Mouse (Mus musculus): ENCODE measurements around the gene Slc39a1. TPM values are rescaled to one million over a fixed set of nuclear protein-coding genes. Genes with fewer than 3 reads are reported as not detected.
"Not testable (repeated sequence)": the region's sequence is repeated elsewhere in the genome, so short reads cannot be mapped to it uniquely, and the experiment has no call there.

Gene Slc39a1
- polyA plus RNA-seq, 1 experiment from 2014 or later = 46.6 TPM

GRCm38 (mm10) chr3:90278211-90278610 lies 30.2 kb downstream of the Slc39a1 start:
- Histone ChIP-seq H3K27me3 (ENCODE audit: control insufficient read depth, insufficient read depth, low read length) (no peaks in the 10 kb centered on the region), H3K4me2 (ENCODE audit: low read length) (no peak overlapping the region), H3K4me1 (ENCODE audit: control insufficient read depth, insufficient read depth, low read length) (no peaks in the 10 kb centered on the region), H3K36me3 (ENCODE audit: control insufficient read depth, insufficient read depth, low read length) (peaks cover 71% of the 10 kb centered on the region), H3K4me3 (replicated peaks; ENCODE audit: low read depth, low read length) (no peak overlapping the region), H3K27ac (replicated peaks; ENCODE audit: low read depth, low read length) (no peak overlapping the region), H3K9ac (replicated peaks; ENCODE audit: low read length) (no peak overlapping the region), H3K9me3 (ENCODE audit: control insufficient read depth, low read length) (no peaks in the 10 kb centered on the region)
- DNase-seq (no peak), ATAC-seq (ENCODE audit: low FRiP score, low TSS enrichment) (no peak)
- WGBS = 91% methylated on average over 10 of the region's 10 CpGs

GRCm38 (mm10) chr3:90279216-90279615 lies 31.2 kb downstream of the Slc39a1 start:
- Histone ChIP-seq H3K27ac (replicated peaks; ENCODE audit: low read depth, low read length) (no peak overlapping the region), H3K4me1 (ENCODE audit: control insufficient read depth, insufficient read depth, low read length) (no peaks in the 10 kb centered on the region), H3K4me2 (ENCODE audit: low read length) (no peak overlapping the region), H3K36me3 (ENCODE audit: control insufficient read depth, insufficient read depth, low read length) (peaks cover 61% of the 10 kb centered on the region), H3K9me3 (ENCODE audit: control insufficient read depth, low read length) (no peaks in the 10 kb centered on the region), H3K9ac (replicated peaks; ENCODE audit: low read length) (no peak overlapping the region), H3K27me3 (ENCODE audit: control insufficient read depth, insufficient read depth, low read length) (no peaks in the 10 kb centered on the region), H3K4me3 (replicated peaks; ENCODE audit: low read depth, low read length) (no peak overlapping the region)
- 94% methylated on average over 9 of the region's 9 CpGs for WGBS
- DNase-seq (no peak), ATAC-seq (ENCODE audit: low FRiP score, low TSS enrichment) (no peak)

GRCm38 (mm10) chr3:90279743-90280142 lies 31.8 kb downstream of the Slc39a1 start:
- ATAC-seq (ENCODE audit: low FRiP score, low TSS enrichment) = no peak
- 96% methylated on average over 7 of the region's 7 CpGs for WGBS
- peaks cover 58% of the 10 kb centered on the region for H3K36me3 ChIP-seq (ENCODE audit: control insufficient read depth, insufficient read depth, low read length)

GRCm38 (mm10) chr3:90280708-90281107 lies 32.7 kb downstream of the Slc39a1 start:
- ATAC-seq (ENCODE audit: low FRiP score, low TSS enrichment) (no peak), DNase-seq (no peak)
- H3K9ac ChIP-seq (replicated peaks; ENCODE audit: low read length) = no peak overlapping the region
- peaks cover 50% of the 10 kb centered on the region for H3K36me3 ChIP-seq (ENCODE audit: control insufficient read depth, insufficient read depth, low read length)
- H3K4me3 ChIP-seq (replicated peaks; ENCODE audit: low read depth, low read length) = no peak overlapping the region
- H3K27ac ChIP-seq (replicated peaks; ENCODE audit: low read depth, low read length) = no peak overlapping the region
- 89% methylated on average over 9 of the region's 9 CpGs for WGBS
- no peaks in the 10 kb centered on the region for H3K27me3 ChIP-seq (ENCODE audit: control insufficient read depth, insufficient read depth, low read length)
- no peak overlapping the region for H3K4me2 ChIP-seq (ENCODE audit: low read length)
- no peaks in the 10 kb centered on the region for H3K9me3 ChIP-seq (ENCODE audit: control insufficient read depth, low read length)
- H3K4me1 ChIP-seq (ENCODE audit: control insufficient read depth, insufficient read depth, low read length) = no peaks in the 10 kb centered on the region

More at GRCm38 (mm10) chr3:90279743-90280142, 31.8 kb downstream of the Slc39a1 start:
- no peaks in the 10 kb centered on the region for H3K27me3 ChIP-seq (ENCODE audit: control insufficient read depth, insufficient read depth, low read length)
- no peaks in the 10 kb centered on the region for H3K9me3 ChIP-seq (ENCODE audit: control insufficient read depth, low read length)
- H3K9ac ChIP-seq (replicated peaks; ENCODE audit: low read length) = no peak overlapping the region
- no peak overlapping the region for H3K27ac ChIP-seq (replicated peaks; ENCODE audit: low read depth, low read length)
- no peak overlapping the region for H3K4me3 ChIP-seq (replicated peaks; ENCODE audit: low read depth, low read length)
- H3K4me2 ChIP-seq (ENCODE audit: low read length) = no peak overlapping the region
- H3K4me1 ChIP-seq (ENCODE audit: control insufficient read depth, insufficient read depth, low read length) = no peaks in the 10 kb centered on the region
- no peak for DNase-seq

- H3K9ac ChIP-seq (replicated peaks; ENCODE audit: low read length) = no peak overlapping the region
- WGBS = 97% methylated on average over 2 of the region's 2 CpGs
Measured at GRCm38 (mm10) chr3:90284150-90284549, 36.2 kb downstream of the Slc39a1 start.

GRCm38 (mm10) chr3:90289403-90289802 lies 41.4 kb downstream of the Slc39a1 start:
- H3K9ac ChIP-seq (replicated peaks; ENCODE audit: low read length); H3K27me3 ChIP-seq (ENCODE audit: control insufficient read depth, insufficient read depth, low read length); H3K4me3 ChIP-seq (replicated peaks; ENCODE audit: low read depth, low read length); H3K9me3 ChIP-seq (ENCODE audit: control insufficient read depth, low read length); H3K4me2 ChIP-seq (ENCODE audit: low read length); DNase-seq; H3K36me3 ChIP-seq (ENCODE audit: control insufficient read depth, insufficient read depth, low read length); H3K27ac ChIP-seq (replicated peaks; ENCODE audit: low read depth, low read length); ATAC-seq (ENCODE audit: low FRiP score, low TSS enrichment); H3K4me1 ChIP-seq (ENCODE audit: control insufficient read depth, insufficient read depth, low read length): not testable (repeated sequence)
- WGBS = 76% methylated on average over 2 of the region's 3 CpGs

More at GRCm38 (mm10) chr3:90284150-90284549, 36.2 kb downstream of the Slc39a1 start:
- DNase-seq (no peak), ATAC-seq (ENCODE audit: low FRiP score, low TSS enrichment) (no peak)
- Histone ChIP-seq H3K9me3 (ENCODE audit: control insufficient read depth, low read length) (no peaks in the 10 kb centered on the region), H3K36me3 (ENCODE audit: control insufficient read depth, insufficient read depth, low read length) (peaks cover 21% of the 10 kb centered on the region; the same call in 1 of the 2 replicates), H3K4me1 (ENCODE audit: control insufficient read depth, insufficient read depth, low read length) (no peaks in the 10 kb centered on the region), H3K27me3 (ENCODE audit: control insufficient read depth, insufficient read depth, low read length) (no peaks in the 10 kb centered on the region), H3K4me2 (ENCODE audit: low read length) (no peak overlapping the region), H3K4me3 (replicated peaks; ENCODE audit: low read depth, low read length) (no peak overlapping the region), H3K27ac (replicated peaks; ENCODE audit: low read depth, low read length) (no peak overlapping the region)

- Histone ChIP-seq H3K9ac (replicated peaks; ENCODE audit: low read length) (no peak overlapping the region), H3K4me2 (ENCODE audit: low read length) (no peak overlapping the region), H3K9me3 (ENCODE audit: control insufficient read depth, low read length) (no peaks in the 10 kb centered on the region), H3K4me1 (ENCODE audit: control insufficient read depth, insufficient read depth, low read length) (peaks cover 19% of the 10 kb centered on the region), H3K36me3 (ENCODE audit: control insufficient read depth, insufficient read depth, low read length) (no peaks in the 10 kb centered on the region), H3K27me3 (ENCODE audit: control insufficient read depth, insufficient read depth, low read length) (no peaks in the 10 kb centered on the region), H3K27ac (replicated peaks; ENCODE audit: low read depth, low read length) (no peak overlapping the region), H3K4me3 (replicated peaks; ENCODE audit: low read depth, low read length) (no peak overlapping the region)
- ATAC-seq (ENCODE audit: low FRiP score, low TSS enrichment) (no peak), DNase-seq (no peak)
- 90% methylated on average over 1 of the region's 1 CpGs for WGBS
Measured at GRCm38 (mm10) chr3:90290602-90291001, 42.6 kb downstream of the Slc39a1 start.

- Histone ChIP-seq H3K9ac (replicated peaks; ENCODE audit: low read length) (peak overlapping the region; percentile 83), H3K4me1 (ENCODE audit: control insufficient read depth, insufficient read depth, low read length) (peaks cover 19% of the 10 kb centered on the region), H3K4me3 (replicated peaks; ENCODE audit: low read depth, low read length) (peak overlapping the region; percentile 59), H3K27me3 (ENCODE audit: control insufficient read depth, insufficient read depth, low read length) (no peaks in the 10 kb centered on the region), H3K36me3 (ENCODE audit: control insufficient read depth, insufficient read depth, low read length) (no peaks in the 10 kb centered on the region), H3K9me3 (ENCODE audit: control insufficient read depth, low read length) (no peaks in the 10 kb centered on the region), H3K4me2 (ENCODE audit: low read length) (peak overlapping the region; percentile 74), H3K27ac (replicated peaks; ENCODE audit: low read depth, low read length) (peak overlapping the region; percentile 96)
- WGBS = 38% methylated on average over 2 of the region's 2 CpGs
- ATAC-seq (ENCODE audit: low FRiP score, low TSS enrichment) (no peak), DNase-seq (no peak)
Measured at GRCm38 (mm10) chr3:90291982-90292344, 44.0 kb downstream of the Slc39a1 start.

GRCm38 (mm10) chr3:90292345-90293275 lies 44.6 kb downstream of the Slc39a1 start, which contains the start of gene Gatad2b:
TSS of gene Gatad2b (plus strand) at chr3:90293178.
- peak within 1 kb of the TSS; percentile 77 for H3K4me2 ChIP-seq (ENCODE audit: low read length)
- H3K9ac ChIP-seq (replicated peaks; ENCODE audit: low read length) = peak within 1 kb of the TSS; percentile 87
- peak within 1 kb of the TSS; percentile 91 for H3K4me3 ChIP-seq (replicated peaks; ENCODE audit: low read depth, low read length)
- ATAC-seq (ENCODE audit: low FRiP score, low TSS enrichment) = peak; percentile 98
- peak; percentile 99 for DNase-seq
- peak within 1 kb of the TSS; percentile 97 for H3K27ac ChIP-seq (replicated peaks; ENCODE audit: low read depth, low read length)
- H3K9me3 ChIP-seq (ENCODE audit: control insufficient read depth, low read length) = no peaks in the 10 kb centered on the region
- no peaks in the 10 kb centered on the region for H3K36me3 ChIP-seq (ENCODE audit: control insufficient read depth, insufficient read depth, low read length)
- H3K27me3 ChIP-seq (ENCODE audit: control insufficient read depth, insufficient read depth, low read length) = no peaks in the 10 kb centered on the region
- WGBS = under 1% methylated on average over 43 of the region's 47 CpGs
- peaks cover 19% of the 10 kb centered on the region for H3K4me1 ChIP-seq (ENCODE audit: control insufficient read depth, insufficient read depth, low read length)

Measured in midbrain, embryonic 14.5 days (tissue).